Mouse (Mus musculus) ovary, postnatal 14 days (tissue): ENCODE results near the gene Flt3l.
A peak's percentile ranks its signal among the peaks of the same experiment; 100 is the strongest.

Experiments used
- DNase-seq: peaks from one replicate; pipeline ENCODE4 v3.0.0; 2022; ENCODE audit warnings: low spot score

Flt3l gene

DNA sequence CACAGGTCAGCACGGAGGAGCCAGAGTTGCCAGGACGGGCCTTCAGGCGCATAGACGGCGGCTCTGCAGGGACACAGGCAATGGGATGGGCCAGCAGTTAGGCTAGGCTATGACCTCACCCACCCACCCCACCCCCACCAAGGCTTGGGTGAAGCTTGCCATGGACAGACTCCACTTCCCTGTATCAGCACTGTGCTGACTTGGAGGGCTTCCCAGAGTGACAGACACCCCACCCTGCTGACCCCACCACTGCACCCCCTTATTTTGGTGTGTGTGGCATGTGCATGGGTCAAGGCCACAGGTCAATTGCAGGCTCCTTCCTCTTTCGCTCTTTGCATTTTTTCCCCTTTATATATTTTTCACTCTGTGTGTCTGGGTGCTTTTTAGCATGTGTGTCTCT, 40.9 kb downstream of the Flt3l start:
- DNase-seq = no peak

GRCm38 (mm10) chr7:45094121-45094520, 42.1 kb downstream of the Flt3l start:
- DNase-seq = no peak

DNA sequence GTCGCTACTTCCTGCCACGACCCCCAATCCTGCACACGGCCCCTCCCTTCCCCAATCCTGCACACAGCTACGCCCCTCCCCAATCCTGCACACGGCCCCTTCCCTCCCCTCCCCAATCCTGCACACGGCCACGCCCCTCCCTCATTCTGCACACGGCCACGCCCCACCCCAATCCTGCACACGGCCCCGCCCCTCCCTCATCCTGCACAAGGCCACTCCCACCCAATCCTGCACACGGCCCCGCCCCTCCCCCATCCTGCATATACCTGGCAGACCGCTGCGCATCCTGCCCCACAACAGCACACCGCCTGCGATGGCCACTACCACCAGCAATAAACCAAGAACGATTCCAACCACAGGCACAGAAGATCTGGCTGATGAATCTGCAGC, 42.7 kb downstream of the Flt3l start:
- DNase-seq = no peak

- no peak for DNase-seq
Measured at GRCm38 (mm10) chr7:45092828-45093515, 43.3 kb downstream of the Flt3l start.

DNA sequence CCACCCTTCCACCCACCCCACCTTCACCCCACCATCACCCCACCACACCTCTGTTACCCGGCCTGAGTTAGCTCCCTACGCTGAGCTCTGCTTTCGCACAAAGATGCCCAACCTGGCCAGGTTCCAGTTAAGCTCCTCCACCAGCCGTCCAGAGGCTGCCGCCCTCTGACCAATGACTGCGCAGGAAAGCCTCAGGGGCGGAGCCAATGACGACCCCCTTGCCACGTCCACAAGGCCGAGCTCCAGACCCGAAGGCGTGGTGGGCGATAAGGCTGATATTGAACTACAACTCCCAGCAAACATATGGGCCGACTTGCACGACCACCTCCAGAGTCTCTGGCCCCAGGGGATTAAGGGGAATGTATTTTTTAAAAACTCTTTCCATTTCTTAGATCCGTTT, 44.2 kb downstream of the Flt3l start, which contains the start of gene Rcn3:
Gene Rcn3, minus strand, starts transcription at position 174 of the 400 bp plus-strand sequence.
- peak; percentile 87 for DNase-seq

DNA sequence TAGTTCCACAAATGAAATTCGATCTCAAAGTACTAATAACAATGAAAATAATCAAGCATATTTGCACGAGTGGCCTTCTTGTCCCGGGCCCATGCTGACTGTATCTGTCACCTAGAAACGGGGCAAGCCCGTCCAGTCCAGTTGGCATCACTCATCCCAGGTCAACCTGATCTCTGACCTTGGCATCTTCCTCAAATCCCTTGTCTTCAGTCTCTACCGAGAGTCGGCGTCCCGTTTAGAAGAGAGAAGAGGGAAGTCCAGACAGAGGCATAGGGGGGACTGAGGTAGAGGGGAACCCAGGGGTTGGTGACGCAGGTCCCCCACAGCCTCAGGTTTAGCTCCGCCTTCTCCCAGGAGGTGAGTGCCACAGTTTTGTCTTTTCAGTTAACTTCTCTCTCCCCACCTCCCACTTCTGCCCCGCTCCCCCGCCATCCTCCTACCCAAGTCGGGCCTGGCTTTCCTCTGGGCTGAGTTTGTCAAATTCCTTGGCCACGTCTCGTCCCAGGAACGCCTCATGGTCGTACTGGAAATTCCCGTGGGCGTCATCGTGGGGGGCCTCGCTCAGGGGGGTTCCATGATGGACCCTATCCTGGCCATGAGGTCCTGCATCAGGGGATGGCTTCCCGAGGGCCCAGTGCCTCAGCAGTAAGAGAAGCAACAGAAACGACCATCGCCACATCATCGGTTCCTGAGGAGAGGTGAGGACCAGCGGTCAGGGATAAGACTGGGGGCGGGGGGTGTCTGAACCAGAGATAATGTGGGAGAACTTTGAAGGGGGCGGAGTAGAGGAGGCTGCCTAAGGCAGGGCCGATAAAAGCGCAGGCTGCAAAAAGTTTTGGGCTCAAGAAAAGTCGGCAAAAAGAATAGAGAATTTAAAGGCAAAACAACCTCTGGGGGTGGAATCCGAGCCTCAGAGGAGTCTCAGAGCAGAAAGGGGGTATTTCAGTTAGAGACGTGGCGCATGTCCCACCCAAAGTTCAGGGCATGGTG, 44.9 kb downstream of the Flt3l start:
- DNase-seq = peak; percentile 32

- DNase-seq = no peak
Measured at GRCm38 (mm10) chr7:45090251-45090977, 45.8 kb downstream of the Flt3l start.

DNA sequence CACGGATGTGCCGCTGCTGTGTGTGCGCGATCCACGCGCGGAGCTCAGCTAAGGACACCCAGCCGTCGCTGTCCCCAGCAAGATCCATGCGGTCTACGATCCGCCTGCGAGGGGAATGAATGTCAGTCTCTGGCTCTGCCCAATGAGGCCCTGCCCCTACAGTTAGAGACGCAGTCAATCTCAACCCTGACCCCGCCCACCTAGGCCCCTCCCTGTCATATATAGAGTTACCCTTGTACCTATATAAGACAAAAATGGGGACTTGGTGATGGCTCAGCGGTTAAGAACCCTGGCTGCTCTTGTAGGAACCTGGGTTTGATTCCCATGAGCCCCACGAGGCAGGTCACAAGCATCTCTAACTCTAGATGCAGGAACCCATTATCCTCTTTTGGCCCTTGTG, 47.6 kb downstream of the Flt3l start:
- no peak for DNase-seq

GRCm38 (mm10) chr7:45086084-45086483, 50.1 kb downstream of the Flt3l start:
- no peak for DNase-seq

GRCm38 (mm10) chr7:45083300-45083890, 52.8 kb downstream of the Flt3l start:
- no peak for DNase-seq

DNA sequence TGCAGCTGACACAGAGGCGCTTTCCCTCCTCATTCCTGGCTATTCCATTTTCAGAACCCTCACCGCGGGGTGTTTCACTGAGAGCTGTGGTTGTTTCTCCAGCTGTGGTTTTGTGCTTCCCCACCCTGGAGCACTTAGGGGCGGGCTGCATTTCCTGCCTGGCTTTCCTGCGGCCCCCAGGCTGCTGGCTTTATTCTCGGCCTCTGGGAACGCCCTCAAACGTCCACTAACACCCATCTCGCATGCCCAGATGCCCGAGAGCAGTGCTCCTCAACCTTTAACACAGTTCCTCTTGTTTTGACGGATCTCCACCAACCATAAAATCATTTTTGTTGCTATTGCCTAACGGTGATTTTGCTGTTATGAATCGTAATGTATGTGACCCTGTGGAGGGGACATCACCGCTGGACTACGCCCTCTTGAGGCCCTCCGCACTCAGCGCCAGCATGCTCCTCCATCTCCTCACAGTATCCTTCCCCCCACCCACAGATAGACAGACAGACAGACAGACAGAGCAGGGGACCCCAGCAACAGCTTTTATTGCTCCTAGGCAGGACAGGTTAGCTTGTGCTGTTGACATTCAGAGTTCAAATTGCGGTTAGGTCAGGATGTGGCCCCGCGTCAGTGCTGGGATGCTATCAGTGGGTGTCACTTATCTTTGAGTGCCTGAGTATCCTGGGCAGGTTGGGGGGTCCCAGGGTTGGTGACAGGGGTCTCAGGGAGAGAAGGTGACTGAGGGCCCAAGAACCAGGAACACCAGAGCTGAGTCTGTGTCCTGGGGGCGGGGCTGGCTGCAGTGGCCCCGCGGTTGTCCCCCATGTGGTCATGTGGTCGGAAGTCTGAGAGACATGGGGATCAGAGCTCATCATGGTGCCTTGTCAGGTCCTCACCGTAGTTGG, 53.6 kb downstream of the Flt3l start:
- DNase-seq = no peak

GRCm38 (mm10) chr7:45081016-45081415, 55.2 kb downstream of the Flt3l start:
- DNase-seq = no peak

- DNase-seq = peak; percentile 93
Measured at GRCm38 (mm10) chr7:45079856-45080255, 56.4 kb downstream of the Flt3l start.
